ENCODE assay signal across 8 mouse cellular contexts in genomic region chr1:133034091-133034460, GRCm38 (mm10). TPM values are rescaled to one million over a fixed set of nuclear protein-coding genes. Genes with fewer than 3 reads are reported as not detected.
A peak's percentile ranks its signal among the peaks of the same experiment; 100 is the strongest.
DNase-seq lines count a peak whose midpoint lies in the region; ATAC-seq lines count a peak whose summit lies in the region.

No protein-coding gene starts in this region.

- peak; percentile 61 for ATAC-seq in forebrain, embryonic 12.5 days (ENCODE audit: low FRiP score)
- ATAC-seq in hindbrain, embryonic 11.5 days (ENCODE audit: low FRiP score): peak; percentile 74

- no peaks in the 10 kb centered on the region for H3K36me3 ChIP-seq in forebrain, embryonic 12.5 days (replicated peaks)
- no peaks in the 10 kb centered on the region for H3K36me3 ChIP-seq in hindbrain, embryonic 11.5 days (ENCODE audit: control insufficient read depth, insufficient read depth, low read length)
- H3K36me3 ChIP-seq in macrophage (ENCODE audit: inconsistent target): no peaks in the 10 kb centered on the region
- no peaks in the 10 kb centered on the region for H3K36me3 ChIP-seq in splenic B cell, adult 2 months (ENCODE audit: control insufficient read depth, insufficient read depth, low read length, poor library complexity, severe bottlenecking)

- H3K9me3 ChIP-seq in forebrain, embryonic 12.5 days: no peaks in the 10 kb centered on the region
- H3K9me3 ChIP-seq in hindbrain, embryonic 11.5 days (ENCODE audit: control insufficient read depth, low read length): no peaks in the 10 kb centered on the region

- intact Hi-C loops in left cerebral cortex, postnatal 14 days (cut with DNase I): loop anchor here (10.0 kb wide), 1 partner anchor 271 kb away; the partner anchor contains the start of gene Golt1a

- no peaks in the 10 kb centered on the region for H3K79me2 ChIP-seq in macrophage (ENCODE audit: inconsistent target)

- H3K27me3 ChIP-seq in forebrain, embryonic 12.5 days: no peaks in the 10 kb centered on the region
- H3K27me3 ChIP-seq in hindbrain, embryonic 11.5 days (ENCODE audit: control insufficient read depth, insufficient read depth, low read length): no peaks in the 10 kb centered on the region
- no peaks in the 10 kb centered on the region for H3K27me3 ChIP-seq in splenic B cell, adult 2 months (ENCODE audit: control insufficient read depth, insufficient read depth, low read length, poor library complexity, severe bottlenecking)

- peak overlapping the region; percentile 46 for H3K4me3 ChIP-seq in forebrain, embryonic 12.5 days (replicated peaks)
- H3K4me3 ChIP-seq in hindbrain, embryonic 11.5 days (ENCODE audit: low read depth, low read length): peak overlapping the region; percentile 38
- peak overlapping the region; percentile 70 for H3K4me3 ChIP-seq in macrophage (ENCODE audit: inconsistent target)

- H3K4me2 ChIP-seq in forebrain, embryonic 12.5 days: peak overlapping the region; percentile 60
- peak overlapping the region; percentile 3; the same call in 1 of the 2 replicates for H3K4me2 ChIP-seq in hindbrain, embryonic 11.5 days (replicated peaks; ENCODE audit: low read depth, low read length)

- DNase-seq in layer of hippocampus, adult 11-12 months (ENCODE audit: low spot score): peak; percentile 48
- no peak for DNase-seq in layer of hippocampus, adult 9-11 months
- DNase-seq in c-Kit-positive CD71-negative TER-119-negative erythroid progenitor cells, embryonic 14.5 days (ENCODE audit: low read depth): peak; percentile 47
- peak; percentile 73 for DNase-seq in hindbrain, embryonic 11.5 days (ENCODE audit: low spot score)
- peak; percentile 38 to 73 for DNase-seq in left cerebral cortex, postnatal 14 days (ENCODE audit: low spot score in 2 of 2)
- DNase-seq in splenic B cell, adult 2 months (ENCODE audit: low read depth, low spot score): peak; percentile 51

- H3K9ac ChIP-seq in forebrain, embryonic 12.5 days: no peak overlapping the region
- H3K9ac ChIP-seq in hindbrain, embryonic 11.5 days (ENCODE audit: low read depth, low read length): no peak overlapping the region

- H3K4me1 ChIP-seq in forebrain, embryonic 12.5 days: peaks cover 8% of the 10 kb centered on the region
- H3K4me1 ChIP-seq in hindbrain, embryonic 11.5 days (replicated peaks; ENCODE audit: control insufficient read depth, insufficient read depth, low read length): no peaks in the 10 kb centered on the region

- WGBS in forebrain, embryonic 12.5 days: 1% methylated on average over 11 of the region's 11 CpGs
- 5% methylated on average over 11 of the region's 11 CpGs for WGBS in hindbrain, embryonic 11.5 days
- WGBS in macrophage (ENCODE audit: missing documents): 7% methylated on average over 11 of the region's 11 CpGs

- H3K27ac ChIP-seq in forebrain, embryonic 12.5 days: no peak overlapping the region
- H3K27ac ChIP-seq in hindbrain, embryonic 11.5 days (ENCODE audit: low read depth, low read length): no peak overlapping the region
- no peak overlapping the region for H3K27ac ChIP-seq in macrophage

RNA-seq across cellular contexts. Expression of gene Mdm4, which starts 3.7 kb away (rescaled TPM):
- polyA plus RNA-seq in forebrain, embryonic 12.5 days (2016; fragmentation: Nextera tagmentation; extraction: Ambion mirVana): 52.8 and 53.1 TPM in 2 replicates
- 36.6 and 61.7 TPM in 2 replicates for polyA plus RNA-seq in hindbrain, embryonic 11.5 days (2014; fragmentation: Nextera tagmentation; extraction: Ambion mirVana)
- total RNA-seq in left cerebral cortex, postnatal 14 days (2021): 10 to 100 TPM; 79.1 to 80.6 TPM
- total RNA-seq in macrophage (2018; cell fraction: chromatin; rRNA removed): 100 to 1,000 TPM; 490 to 931 (median 683) TPM
- total RNA-seq in macrophage (2018; cell fraction: cytosol; rRNA removed): 10 to 100 TPM; 17.0 to 47.8 (median 22.4) TPM
- 100 to 1,000 TPM; 196 to 415 (median 274) TPM for total RNA-seq in macrophage (2018; cell fraction: nucleus; rRNA removed)
- polyA plus RNA-seq in macrophage (2018): 13.6 to 28.1 TPM (median 15.4 TPM) in 3 replicates

RNA-seq across cellular contexts. Expression of gene Pik3c2b, which starts 11.4 kb away (rescaled TPM):
- 21.3 and 22.0 TPM in 2 replicates for polyA plus RNA-seq in forebrain, embryonic 12.5 days (2016; fragmentation: Nextera tagmentation; extraction: Ambion mirVana)
- 15.7 and 21.2 TPM in 2 replicates for polyA plus RNA-seq in hindbrain, embryonic 11.5 days (2014; fragmentation: Nextera tagmentation; extraction: Ambion mirVana)
- total RNA-seq in left cerebral cortex, postnatal 14 days (2021): 10 to 100 TPM; 17.2 to 18.8 TPM
- under 1 TPM in 8 of 26 experiments, not detected in 18; 0.07 to 0.38 (median 0.28) TPM for total RNA-seq in macrophage (2018; cell fraction: chromatin; rRNA removed)
- under 1 TPM in 12 of 26 experiments, not detected in 14; under 0.01 to 0.09 (median 0.05) TPM for total RNA-seq in macrophage (2018; cell fraction: cytosol; rRNA removed)
- under 1 TPM in 14 of 26 experiments, not detected in 12; 0.06 to 0.49 (median 0.15) TPM for total RNA-seq in macrophage (2018; cell fraction: nucleus; rRNA removed)
- 0.04 TPM in 1 of 3 replicates, not detected in the others for polyA plus RNA-seq in macrophage (2018)

Comparison
In these comparisons a context has a peak if more than half of its experiments do, and no peak if none do; other contexts are left out.
1. RNA of gene Pik3c2b, which starts 11.4 kb away (polyA plus RNA-seq): 21.3 to 22.0 TPM in forebrain, embryonic 12.5 days and 15.7 to 21.2 TPM in hindbrain, embryonic 11.5 days; 0.04 TPM in macrophage; every median in the first group is over 10 times any median in the second.
2. Peak in every context shown above with its lines, with median percentiles within 50 percentile points of each other: H3K4me3 ChIP-seq.